Mouse (Mus musculus) midbrain, embryonic 14.5 days (tissue): ENCODE results near the gene Dnal4. TPM values are rescaled to one million over a fixed set of nuclear protein-coding genes. Genes with fewer than 3 reads are reported as not detected.

Source experiments
- ATAC-seq: fragments of 200-750 bp; cut with Nextera tagmentation; 2 replicates; pipeline ENCODE4 v1.8.0; 2017; ENCODE audit warnings: moderate number of reproducible peaks, moderate library complexity; ENCODE audit not compliant: low FRiP score, low TSS enrichment
- DNase-seq: peaks from one replicate; pipeline ENCODE4 v3.0.0-alpha.2; 2015
- H3K27ac ChIP-seq: fragments of 300-500 bp; sonication (generic); replicated peaks from 2 replicates; pipeline ENCODE4 v1.5.1; 2014; ENCODE audit warnings: mild to moderate bottlenecking, low read depth, low read length, moderate library complexity
- H3K27me3 ChIP-seq: fragments of 300-500 bp; sonication (generic); 2 replicates; pipeline ENCODE4 v1.6.1; 2014; ENCODE audit warnings: low read length, control low read depth, mixed read lengths; ENCODE audit not compliant: control insufficient read depth, insufficient read depth
- H3K36me3 ChIP-seq: fragments of 300-500 bp; sonication (generic); 2 replicates; pipeline ENCODE4 v1.6.1; 2014; ENCODE audit warnings: low read length, control low read depth; ENCODE audit not compliant: control insufficient read depth, insufficient read depth
- H3K4me1 ChIP-seq: fragments of 300-500 bp; sonication (generic); 2 replicates; pipeline ENCODE4 v1.6.1; 2014; ENCODE audit warnings: mild to moderate bottlenecking, antibody characterized with exemption, low read length, control low read depth; ENCODE audit not compliant: control insufficient read depth, insufficient read depth
- H3K4me2 ChIP-seq: fragments of 300-500 bp; sonication (generic); 2 replicates; pipeline ENCODE4 v1.6.1; 2014; ENCODE audit warnings: mild to moderate bottlenecking, low read length, moderate library complexity
- H3K4me3 ChIP-seq: fragments of 300-500 bp; sonication (generic); replicated peaks from 2 replicates; pipeline ENCODE4 v1.5.1; 2014; ENCODE audit warnings: low read depth, low read length
- H3K9ac ChIP-seq: fragments of 300-500 bp; sonication (generic); replicated peaks from 2 replicates; pipeline ENCODE4 v1.6.1; 2014; ENCODE audit warnings: mild to moderate bottlenecking, low read length, moderate library complexity
- H3K9me3 ChIP-seq: fragments of 300-500 bp; sonication (generic); 2 replicates; pipeline ENCODE4 v1.6.1; 2016; ENCODE audit warnings: low read length, control low read depth, mixed read lengths; ENCODE audit not compliant: control insufficient read depth
- WGBS: fragments of 180-500 bp; shearing (Covaris S2); extraction: QIAGEN DNeasy Blood & Tissue Kit; methylation state at CpG from one replicate; pipeline ENCODE4 v1.1.7; 2014; 5-methylcytosine and 5-hydroxymethylcytosine counted together
- polyA plus RNA-seq: library from polyadenylated mRNA; unstranded; fragments of >200 nt; fragmentation: Nextera tagmentation; extraction: Ambion mirVana; gene quantifications from 2 replicates; pipeline ENCODE4 v1.2.1, GENCODE M21; 2014

Gene Dnal4
- polyA plus RNA-seq, 1 experiment from 2014 or later = 83.8 TPM

GRCm38 (mm10) chr15:79803533-79804351 lies 26.1 kb upstream of the Dnal4 start:
- H3K9me3 ChIP-seq = no peaks in the 10 kb centered on the region
- peak overlapping the region; percentile 69 for H3K4me2 ChIP-seq
- peak overlapping the region; percentile 83 for H3K27ac ChIP-seq
- H3K27me3 ChIP-seq = peaks cover 50% of the 10 kb centered on the region
- no peaks in the 10 kb centered on the region for H3K36me3 ChIP-seq
- DNase-seq (peak; percentile 81), ATAC-seq (peak; percentile 51)
- peaks cover 5% of the 10 kb centered on the region; the same call in 1 of the 2 replicates for H3K4me1 ChIP-seq
- WGBS = 4% methylated on average over 80 of the region's 81 CpGs
- H3K9ac ChIP-seq = peak overlapping the region; percentile 72
- peak overlapping the region; percentile 62 for H3K4me3 ChIP-seq

GRCm38 (mm10) chr15:79802304-79802703 lies 24.7 kb upstream of the Dnal4 start:
- peaks cover 48% of the 10 kb centered on the region for H3K27me3 ChIP-seq
- H3K36me3 ChIP-seq = no peaks in the 10 kb centered on the region
- peaks cover 5% of the 10 kb centered on the region; the same call in 1 of the 2 replicates for H3K4me1 ChIP-seq
- 66% methylated on average over 4 of the region's 4 CpGs for WGBS
- DNase-seq = no peak
- H3K9me3 ChIP-seq = no peaks in the 10 kb centered on the region
- H3K27ac ChIP-seq = no peak overlapping the region
- H3K9ac ChIP-seq = no peak overlapping the region
- no peak for ATAC-seq
- H3K4me3 ChIP-seq = no peak overlapping the region
- peak overlapping the region; percentile 10; the same call in 1 of the 2 replicates for H3K4me2 ChIP-seq

- DNase-seq (no peak), ATAC-seq (no peak)
- no peak overlapping the region for H3K9ac ChIP-seq
- H3K9me3 ChIP-seq = no peaks in the 10 kb centered on the region
- H3K4me1 ChIP-seq = peaks cover 5% of the 10 kb centered on the region; the same call in 1 of the 2 replicates
- no peak overlapping the region for H3K4me2 ChIP-seq
- no peak overlapping the region for H3K4me3 ChIP-seq
- WGBS = 61% methylated on average over 2 of the region's 2 CpGs
- H3K36me3 ChIP-seq = no peaks in the 10 kb centered on the region
- H3K27me3 ChIP-seq = peaks cover 41% of the 10 kb centered on the region
- no peak overlapping the region for H3K27ac ChIP-seq
Observed at GRCm38 (mm10) chr15:79801646-79802045, 24.0 kb upstream of the Dnal4 start.

- DNase-seq = no peak
- Histone ChIP-seq H3K4me1 (peaks cover 5% of the 10 kb centered on the region; the same call in 1 of the 2 replicates), H3K4me2 (no peak overlapping the region), H3K9ac (no peak overlapping the region), H3K36me3 (no peaks in the 10 kb centered on the region), H3K27me3 (peaks cover 32% of the 10 kb centered on the region), H3K9me3 (no peaks in the 10 kb centered on the region), H3K27ac (no peak overlapping the region), H3K4me3 (no peak overlapping the region)
- 53% methylated on average over 11 of the region's 11 CpGs for WGBS
- ATAC-seq = no peak
Observed at GRCm38 (mm10) chr15:79800701-79801100, 23.1 kb upstream of the Dnal4 start.

- DNase-seq (no peak), ATAC-seq (no peak)
- H3K27ac ChIP-seq = no peak overlapping the region
- H3K9me3 ChIP-seq = no peaks in the 10 kb centered on the region
- H3K9ac ChIP-seq = no peak overlapping the region
- peaks cover 19% of the 10 kb centered on the region for H3K27me3 ChIP-seq
- WGBS = 82% methylated on average over 10 of the region's 10 CpGs
- no peaks in the 10 kb centered on the region for H3K36me3 ChIP-seq
- H3K4me1 ChIP-seq = peaks cover 5% of the 10 kb centered on the region; the same call in 1 of the 2 replicates
- H3K4me2 ChIP-seq = no peak overlapping the region
- H3K4me3 ChIP-seq = no peak overlapping the region
Observed at GRCm38 (mm10) chr15:79798591-79798990, 20.9 kb upstream of the Dnal4 start.

- no peak for ATAC-seq
- Histone ChIP-seq H3K27me3 (peaks cover 10% of the 10 kb centered on the region; the same call in 1 of the 2 replicates), H3K4me3 (no peak overlapping the region), H3K9me3 (no peaks in the 10 kb centered on the region), H3K9ac (no peak overlapping the region), H3K4me1 (no peaks in the 10 kb centered on the region), H3K4me2 (no peak overlapping the region), H3K27ac (no peak overlapping the region), H3K36me3 (no peaks in the 10 kb centered on the region)
- 86% methylated on average over 8 of the region's 8 CpGs for WGBS
- DNase-seq = no peak
Observed at GRCm38 (mm10) chr15:79797680-79798079, 20.0 kb upstream of the Dnal4 start.

GRCm38 (mm10) chr15:79797096-79797495 lies 19.4 kb upstream of the Dnal4 start:
- Histone ChIP-seq H3K9ac (no peak overlapping the region), H3K4me3 (no peak overlapping the region), H3K4me1 (no peaks in the 10 kb centered on the region), H3K27me3 (peaks cover 5% of the 10 kb centered on the region; the same call in 1 of the 2 replicates), H3K27ac (no peak overlapping the region), H3K36me3 (no peaks in the 10 kb centered on the region), H3K9me3 (no peaks in the 10 kb centered on the region), H3K4me2 (no peak overlapping the region)
- no peak for DNase-seq
- no peak for ATAC-seq
- WGBS = 84% methylated on average over 7 of the region's 7 CpGs

- WGBS = 82% methylated on average over 12 of the region's 12 CpGs
Observed at GRCm38 (mm10) chr15:79796256-79796655, 18.6 kb upstream of the Dnal4 start.

GRCm38 (mm10) chr15:79794173-79794572 lies 16.5 kb upstream of the Dnal4 start:
- ATAC-seq (no peak), DNase-seq (no peak)
- Histone ChIP-seq H3K9ac (no peak overlapping the region), H3K4me2 (no peak overlapping the region), H3K27ac (no peak overlapping the region), H3K27me3 (no peaks in the 10 kb centered on the region), H3K4me3 (no peak overlapping the region), H3K36me3 (peaks cover 7% of the 10 kb centered on the region; the same call in 1 of the 2 replicates), H3K4me1 (no peaks in the 10 kb centered on the region), H3K9me3 (no peaks in the 10 kb centered on the region)
- 33% methylated on average over 20 of the region's 20 CpGs for WGBS

More at GRCm38 (mm10) chr15:79796256-79796655, 18.6 kb upstream of the Dnal4 start:
- Histone ChIP-seq H3K27me3 (no peaks in the 10 kb centered on the region), H3K9ac (no peak overlapping the region), H3K36me3 (no peaks in the 10 kb centered on the region), H3K4me2 (no peak overlapping the region), H3K9me3 (no peaks in the 10 kb centered on the region), H3K4me3 (no peak overlapping the region), H3K4me1 (no peaks in the 10 kb centered on the region), H3K27ac (no peak overlapping the region)
- ATAC-seq (no peak), DNase-seq (no peak)
